In genomic region chr3:81564757-81565063, GRCm38 (mm10) we compare ENCODE assay signal across 20 mouse cellular contexts.
"Had no signal": no experiment of that assay in that cellular context is flagged by ENCODE, and none has a peak within 500 bp of the region (broad histone marks: within the 10 kb centered on the region; RNA-seq: fewer than 3 reads in every experiment).

No protein-coding gene starts in this region.

- H3K4me3 ChIP-seq: heart, embryonic 10.5 days; heart, embryonic 12.5 days; hindbrain, embryonic 10.5 days; hindbrain, embryonic 12.5 days; layer of hippocampus, adult 2 months; left cerebral cortex, adult 2 months; limb, embryonic 13.5 days; limb, embryonic 15.5 days; liver, embryonic 12.5 days had no signal

- H3K9me3 ChIP-seq: heart, embryonic 10.5 days; heart, embryonic 12.5 days; hindbrain, embryonic 10.5 days; hindbrain, embryonic 12.5 days; limb, embryonic 13.5 days; limb, embryonic 15.5 days; liver, embryonic 12.5 days had no signal

- H3K36me3 ChIP-seq: heart, embryonic 10.5 days; heart, embryonic 12.5 days; hindbrain, embryonic 10.5 days; hindbrain, embryonic 12.5 days; limb, embryonic 13.5 days; limb, embryonic 15.5 days; liver, embryonic 12.5 days had no signal

- H3K4me2 ChIP-seq: heart, embryonic 12.5 days; hindbrain, embryonic 12.5 days; hindbrain, embryonic 14.5 days; limb, embryonic 13.5 days; limb, embryonic 15.5 days; liver, embryonic 12.5 days had no signal

- H3K27me3 ChIP-seq: heart, embryonic 12.5 days; hindbrain, embryonic 12.5 days; limb, embryonic 13.5 days; limb, embryonic 15.5 days; liver, embryonic 12.5 days had no signal

- H3K27ac ChIP-seq: heart, embryonic 10.5 days; hindbrain, embryonic 10.5 days; hindbrain, embryonic 12.5 days; hindbrain, embryonic 14.5 days; layer of hippocampus, adult 2 months; left cerebral cortex, adult 2 months; limb, embryonic 13.5 days; limb, embryonic 15.5 days; liver, embryonic 12.5 days; liver, embryonic 14.5 days had no signal

- H3K4me1 ChIP-seq: heart, embryonic 10.5 days; heart, embryonic 12.5 days; hindbrain, embryonic 10.5 days; hindbrain, embryonic 12.5 days; limb, embryonic 13.5 days; limb, embryonic 15.5 days; liver, embryonic 12.5 days had no signal

- H3K9ac ChIP-seq: heart, embryonic 12.5 days; hindbrain, embryonic 12.5 days; hindbrain, embryonic 14.5 days; limb, embryonic 13.5 days; limb, embryonic 15.5 days; liver, embryonic 12.5 days; liver, embryonic 14.5 days had no signal

- DNase-seq: heart, postnatal 4 days; kidney, adult 18-20 months; kidney, adult 8-10 months; kidney, postnatal 10 days; kidney, postnatal 25 days; kidney, postnatal 4 days; left cerebral cortex, postnatal 4 days had no signal

- ATAC-seq: hindbrain, embryonic 16.5 days; inflammation-experienced regulatory T-cells, adult 6 months; liver, embryonic 12.5 days had no signal
